9 mouse cellular contexts compared by ENCODE assay signal in genomic region chr10:91172329-91173100, GRCm38 (mm10). TPM values are rescaled to one million over a fixed set of nuclear protein-coding genes. Genes with fewer than 3 reads are reported as not detected.
A peak's percentile ranks its signal among the peaks of the same experiment; 100 is the strongest.
DNase-seq lines count a peak whose midpoint lies in the region; ATAC-seq and TF ChIP-seq lines count a peak whose summit lies in the region.
"Had no signal": no experiment of that assay in that cellular context is flagged by ENCODE, and none has a peak within 500 bp of the region (broad histone marks: within the 10 kb centered on the region; RNA-seq: fewer than 3 reads in every experiment).

No protein-coding gene starts in this region.

- peak overlapping the region; percentile 98 for H3K9ac ChIP-seq in forebrain, embryonic 15.5 days (replicated peaks)
- peak overlapping the region; percentile 100 for H3K9ac ChIP-seq in liver, embryonic 12.5 days

- peak overlapping the region; percentile 100; the same call in 1 of the 2 replicates for H3K27ac ChIP-seq in spleen, adult 2 months (ENCODE audit: insufficient read depth, low read length)
- peak overlapping the region; percentile 100 for H3K27ac ChIP-seq in forebrain, embryonic 15.5 days (replicated peaks)
- peak overlapping the region; percentile 98 for H3K27ac ChIP-seq in liver, embryonic 12.5 days

- no peak for TF ChIP-seq CTCF in spleen, adult 2 months (IDR thresholded peaks at IDR 0.05; ENCODE audit: extremely low read depth, insufficient read depth, insufficient read length, insufficient replicate concordance)

- WGBS in spleen, adult 2 months, result 59% methylated on average over 14 of the region's 14 CpGs
- WGBS in forebrain, embryonic 15.5 days, result 84% methylated on average over 14 of the region's 14 CpGs
- WGBS in liver, embryonic 12.5 days (ENCODE audit: insufficient replicate concordance), result 68% methylated on average over 14 of the region's 14 CpGs

- H3K9me3 ChIP-seq in forebrain, embryonic 15.5 days, result no peaks in the 10 kb centered on the region
- H3K9me3 ChIP-seq in liver, embryonic 12.5 days (replicated peaks), result no peaks in the 10 kb centered on the region

- peak overlapping the region; percentile 61 for H3K4me2 ChIP-seq in forebrain, embryonic 15.5 days (replicated peaks)
- peak overlapping the region; percentile 89 for H3K4me2 ChIP-seq in liver, embryonic 12.5 days

- H3K36me3 ChIP-seq in spleen, adult 2 months (ENCODE audit: control insufficient read depth, insufficient read depth, low read length), result no peaks in the 10 kb centered on the region
- no peaks in the 10 kb centered on the region for H3K36me3 ChIP-seq in forebrain, embryonic 15.5 days
- H3K36me3 ChIP-seq in liver, embryonic 12.5 days, result peaks cover 18% of the 10 kb centered on the region

- ATAC-seq in forebrain, embryonic 15.5 days (replicated peaks), result no peak
- ATAC-seq in liver, embryonic 12.5 days, result no peak

- no peaks in the 10 kb centered on the region for H3K27me3 ChIP-seq in spleen, adult 2 months (ENCODE audit: control insufficient read depth, insufficient read depth, low read length)
- no peaks in the 10 kb centered on the region for H3K27me3 ChIP-seq in forebrain, embryonic 15.5 days
- no peaks in the 10 kb centered on the region for H3K27me3 ChIP-seq in liver, embryonic 12.5 days (replicated peaks)

- H3K4me1 ChIP-seq in spleen, adult 2 months (ENCODE audit: control insufficient read depth, insufficient read depth, insufficient read length), result no peaks in the 10 kb centered on the region; the same call in none of the 2 replicates
- peaks cover 32% of the 10 kb centered on the region for H3K4me1 ChIP-seq in forebrain, embryonic 15.5 days
- peaks cover 42% of the 10 kb centered on the region for H3K4me1 ChIP-seq in liver, embryonic 12.5 days

- no peak for TF ChIP-seq POLR2A in spleen, adult 2 months (IDR thresholded peaks at IDR 0.05; ENCODE audit: low read depth, low read length)

- DNase-seq in spleen, adult 2 months (ENCODE audit: low read depth in 1 of 2, low spot score in 2 of 2), result no peak
- no peak for DNase-seq in spleen, postnatal 36 days (ENCODE audit: low spot score in 2 of 2)
- DNase-seq in testis, postnatal 10 days (ENCODE audit: low spot score), result peak; percentile 24
- DNase-seq in embryo, embryonic 10.5 days (ENCODE audit: low spot score), result no peak
- DNase-seq in layer of hippocampus, postnatal 36 days, result no peak
- DNase-seq: left cerebral cortex, postnatal 4 days; thymus, postnatal 14 days had no signal

- H3K4me3 ChIP-seq in spleen, adult 2 months (ENCODE audit: extremely low read depth, insufficient read depth, insufficient read length), result no peak overlapping the region
- peak overlapping the region; percentile 95 for H3K4me3 ChIP-seq in forebrain, embryonic 15.5 days
- H3K4me3 ChIP-seq in liver, embryonic 12.5 days, result peak overlapping the region; percentile 95

RNA-seq across cellular contexts. Expression of gene Tmpo, which starts 8.6 kb away (rescaled TPM):
- polyA plus RNA-seq in spleen, adult 2 months (2012; rRNA removed), result 37.0 and 65.6 TPM in 2 replicates
- 191 and 194 TPM in 2 replicates for polyA plus RNA-seq in forebrain, embryonic 15.5 days (2015; fragmentation: Nextera tagmentation; extraction: Ambion mirVana)
- polyA plus RNA-seq in liver, embryonic 12.5 days (2016; fragmentation: Nextera tagmentation; extraction: Ambion mirVana), result 215 and 229 TPM in 2 replicates
- 10 to 100 TPM; 38.8 to 41.2 TPM for total RNA-seq in layer of hippocampus, postnatal 36 days (2021)

RNA-seq across cellular contexts. Expression of gene Slc25a3, which starts 48.7 kb away (rescaled TPM):
- polyA plus RNA-seq in spleen, adult 2 months (2012; rRNA removed), result 173 and 245 TPM in 2 replicates
- 447 and 482 TPM in 2 replicates for polyA plus RNA-seq in forebrain, embryonic 15.5 days (2015; fragmentation: Nextera tagmentation; extraction: Ambion mirVana)
- polyA plus RNA-seq in liver, embryonic 12.5 days (2016; fragmentation: Nextera tagmentation; extraction: Ambion mirVana), result 282 and 297 TPM in 2 replicates
- 100 to 1,000 TPM; 499 to 538 TPM for total RNA-seq in layer of hippocampus, postnatal 36 days (2021)
